Mouse (Mus musculus) hindbrain, embryonic 11.5 days (tissue): ENCODE measurements around the gene Rpl37. TPM values are rescaled to one million over a fixed set of nuclear protein-coding genes. Genes with fewer than 3 reads are reported as not detected.

Source experiments
- ATAC-seq: fragments of 200-750 bp; cut with Nextera tagmentation; 2 replicates; pipeline ENCODE4 v1.8.0; 2017; ENCODE audit warnings: mild to moderate bottlenecking, moderate TSS enrichment, moderate library complexity; ENCODE audit not compliant: low FRiP score
- DNase-seq: peaks from one replicate; pipeline ENCODE4 v3.0.0-alpha.2; 2015; ENCODE audit warnings: low spot score
- H3K27ac ChIP-seq: fragments of 300-500 bp; sonication (generic); 2 replicates; pipeline ENCODE4 v1.5.1; 2014; ENCODE audit warnings: mild to moderate bottlenecking, low read depth, low read length
- H3K27me3 ChIP-seq: fragments of 300-500 bp; sonication (generic); 2 replicates; pipeline ENCODE4 v1.6.1; 2014; ENCODE audit warnings: mild to moderate bottlenecking, low read length, moderate library complexity, mixed read lengths; ENCODE audit not compliant: control insufficient read depth, insufficient read depth
- H3K36me3 ChIP-seq: fragments of 300-500 bp; sonication (generic); 2 replicates; pipeline ENCODE4 v1.6.1; 2014; ENCODE audit warnings: mild to moderate bottlenecking, low read length, moderate library complexity, mixed read lengths; ENCODE audit not compliant: control insufficient read depth, insufficient read depth
- H3K4me1 ChIP-seq: fragments of 300-500 bp; sonication (generic); replicated peaks from 2 replicates; pipeline ENCODE4 v1.6.1; 2014; ENCODE audit warnings: low read length, mixed read lengths; ENCODE audit not compliant: control insufficient read depth, insufficient read depth
- H3K4me2 ChIP-seq: fragments of 300-500 bp; sonication (generic); replicated peaks from 2 replicates; pipeline ENCODE4 v1.6.1; 2014; ENCODE audit warnings: mild to moderate bottlenecking, low read depth, low read length
- H3K4me3 ChIP-seq: fragments of 300-500 bp; sonication (generic); 2 replicates; pipeline ENCODE4 v1.5.1; 2014; ENCODE audit warnings: low read depth, low read length
- H3K9ac ChIP-seq: fragments of 300-500 bp; sonication (generic); 2 replicates; pipeline ENCODE4 v1.6.1; 2014; ENCODE audit warnings: low read depth, low read length
- H3K9me3 ChIP-seq: fragments of 300-500 bp; sonication (generic); 2 replicates; pipeline ENCODE4 v1.6.1; 2016; ENCODE audit warnings: low read length; ENCODE audit not compliant: control insufficient read depth
- WGBS: fragments of 180-500 bp; shearing (Covaris S2); extraction: QIAGEN DNeasy Blood & Tissue Kit; methylation state at CpG from one replicate; pipeline ENCODE4 v1.1.7; 2014; 5-methylcytosine and 5-hydroxymethylcytosine counted together
- polyA plus RNA-seq: library from polyadenylated mRNA; unstranded; fragments of >200 nt; fragmentation: Nextera tagmentation; extraction: Ambion mirVana; gene quantifications from 2 replicates; pipeline ENCODE4 v1.2.1, GENCODE M21; 2014

Rpl37 gene
- polyA plus RNA-seq, 1 experiment from 2014 or later: 496 TPM

- Histone ChIP-seq H3K4me1 (peaks cover 2% of the 10 kb centered on the region; the same call in 1 of the 2 replicates), H3K27ac (no peak overlapping the region), H3K4me2 (no peak overlapping the region), H3K4me3 (no peak overlapping the region), H3K9me3 (no peaks in the 10 kb centered on the region), H3K36me3 (peaks cover 10% of the 10 kb centered on the region), H3K27me3 (no peaks in the 10 kb centered on the region), H3K9ac (no peak overlapping the region)
- 89% methylated on average over 9 of the region's 9 CpGs for WGBS
- DNase-seq (no peak), ATAC-seq (no peak)
Observed at GRCm38 (mm10) chr15:5118626-5119025, 2.2 kb downstream of the Rpl37 start.

- H3K4me3 ChIP-seq: no peak overlapping the region
- no peaks in the 10 kb centered on the region for H3K27me3 ChIP-seq
- DNase-seq (no peak), ATAC-seq (no peak)
- peaks cover 2% of the 10 kb centered on the region; the same call in 1 of the 2 replicates for H3K4me1 ChIP-seq
- 93% methylated on average over 2 of the region's 2 CpGs for WGBS
- no peak overlapping the region for H3K9ac ChIP-seq
- no peak overlapping the region for H3K4me2 ChIP-seq
- no peak overlapping the region for H3K27ac ChIP-seq
- no peaks in the 10 kb centered on the region for H3K9me3 ChIP-seq
- H3K36me3 ChIP-seq: peaks cover 12% of the 10 kb centered on the region
Observed at GRCm38 (mm10) chr15:5119192-5119591, 2.7 kb downstream of the Rpl37 start.

GRCm38 (mm10) chr15:5119707-5120106, 3.3 kb downstream of the Rpl37 start:
- DNase-seq: no peak
- no peak overlapping the region for H3K4me3 ChIP-seq
- 91% methylated on average over 2 of the region's 2 CpGs for WGBS
- H3K36me3 ChIP-seq: peaks cover 16% of the 10 kb centered on the region
- no peaks in the 10 kb centered on the region for H3K27me3 ChIP-seq
- ATAC-seq: no peak
- H3K4me1 ChIP-seq: peaks cover 2% of the 10 kb centered on the region; the same call in 1 of the 2 replicates
- H3K9me3 ChIP-seq: no peaks in the 10 kb centered on the region
- no peak overlapping the region for H3K9ac ChIP-seq
- H3K4me2 ChIP-seq: no peak overlapping the region
- no peak overlapping the region for H3K27ac ChIP-seq

- Histone ChIP-seq H3K4me2 (no peak overlapping the region), H3K4me3 (no peak overlapping the region), H3K36me3 (peaks cover 16% of the 10 kb centered on the region), H3K27me3 (no peaks in the 10 kb centered on the region), H3K27ac (no peak overlapping the region), H3K9ac (no peak overlapping the region), H3K4me1 (peaks cover 2% of the 10 kb centered on the region; the same call in 1 of the 2 replicates), H3K9me3 (no peaks in the 10 kb centered on the region)
- DNase-seq: no peak
- WGBS: 91% methylated on average over 12 of the region's 12 CpGs
- no peak for ATAC-seq
Observed at GRCm38 (mm10) chr15:5121535-5122313, 5.3 kb downstream of the Rpl37 start.

- H3K9ac ChIP-seq: no peak overlapping the region
- no peak overlapping the region for H3K4me2 ChIP-seq
- no peak overlapping the region for H3K4me3 ChIP-seq
- H3K27ac ChIP-seq: no peak overlapping the region
- ATAC-seq (no peak), DNase-seq (no peak)
- H3K4me1 ChIP-seq: no peaks in the 10 kb centered on the region
- 73% methylated on average over 4 of the region's 4 CpGs for WGBS
- peaks cover 6% of the 10 kb centered on the region; the same call in 1 of the 2 replicates for H3K36me3 ChIP-seq
- H3K27me3 ChIP-seq: no peaks in the 10 kb centered on the region
- no peaks in the 10 kb centered on the region for H3K9me3 ChIP-seq
Observed at GRCm38 (mm10) chr15:5126456-5126855, 10.0 kb downstream of the Rpl37 start.

- WGBS: 83% methylated on average over 2 of the region's 2 CpGs
- ATAC-seq (no peak), DNase-seq (no peak)
- Histone ChIP-seq H3K4me3 (no peak overlapping the region), H3K36me3 (peaks cover 6% of the 10 kb centered on the region; the same call in 1 of the 2 replicates), H3K27ac (no peak overlapping the region), H3K9ac (no peak overlapping the region), H3K4me1 (no peaks in the 10 kb centered on the region), H3K4me2 (no peak overlapping the region), H3K9me3 (no peaks in the 10 kb centered on the region), H3K27me3 (no peaks in the 10 kb centered on the region)
Observed at GRCm38 (mm10) chr15:5127487-5127886, 11.0 kb downstream of the Rpl37 start.

- no peak overlapping the region for H3K4me2 ChIP-seq
- no peaks in the 10 kb centered on the region for H3K9me3 ChIP-seq
- peaks cover 6% of the 10 kb centered on the region; the same call in 1 of the 2 replicates for H3K36me3 ChIP-seq
- H3K27me3 ChIP-seq: no peaks in the 10 kb centered on the region
- no peak overlapping the region for H3K9ac ChIP-seq
- ATAC-seq (no peak), DNase-seq (no peak)
- H3K4me1 ChIP-seq: no peaks in the 10 kb centered on the region
- H3K27ac ChIP-seq: no peak overlapping the region
- WGBS: 79% methylated on average over 5 of the region's 5 CpGs
- no peak overlapping the region for H3K4me3 ChIP-seq
Observed at GRCm38 (mm10) chr15:5128176-5128940, 11.9 kb downstream of the Rpl37 start.

- Histone ChIP-seq H3K36me3 (peaks cover 4% of the 10 kb centered on the region; the same call in 1 of the 2 replicates), H3K4me2 (no peak overlapping the region), H3K9ac (no peak overlapping the region), H3K27ac (no peak overlapping the region), H3K4me3 (no peak overlapping the region), H3K27me3 (no peaks in the 10 kb centered on the region), H3K9me3 (no peaks in the 10 kb centered on the region), H3K4me1 (no peaks in the 10 kb centered on the region)
- no peak for DNase-seq
- ATAC-seq: no peak
- WGBS: 95% methylated on average over 12 of the region's 12 CpGs
Observed at GRCm38 (mm10) chr15:5129111-5129805, 12.8 kb downstream of the Rpl37 start.
